Mouse (Mus musculus): Measurements from ENCODE around the gene Apoa4.

Gene Apoa4

GRCm38 (mm10) chr9:46282631-46283436 lies 42.3 kb downstream of the Apoa4 start, which contains the start of gene Bud13:
Gene Bud13 (plus strand): TSS chr9:46283008.
- peak; percentile 96 for DNase-seq

Measured in right cerebral cortex, postnatal 14 days (tissue).